Mouse (Mus musculus) midbrain, postnatal 0 days (tissue): ENCODE results near the gene Ghdc. TPM values are rescaled to one million over a fixed set of nuclear protein-coding genes. Genes with fewer than 3 reads are reported as not detected.

Experiments used
- ATAC-seq: fragments of 200-750 bp; cut with Nextera tagmentation; 2 replicates; pipeline ENCODE4 v1.8.0; 2017; ENCODE audit warnings: moderate number of reproducible peaks, mild to moderate bottlenecking, moderate TSS enrichment, moderate library complexity; ENCODE audit not compliant: low FRiP score
- DNase-seq: peaks from one replicate; pipeline ENCODE4 v3.0.0-alpha.2; 2015; ENCODE audit warnings: low spot score
- H3K27ac ChIP-seq: fragments of 300-500 bp; sonication (generic); 2 replicates; pipeline ENCODE4 v1.5.1; 2014; ENCODE audit warnings: low read depth, mild to moderate bottlenecking, low read length, mixed read lengths
- H3K27me3 ChIP-seq: fragments of 300-500 bp; sonication (generic); 2 replicates; pipeline ENCODE4 v1.6.1; 2014; ENCODE audit warnings: low read length, control low read depth, mixed read lengths; ENCODE audit not compliant: insufficient read depth
- H3K36me3 ChIP-seq: fragments of 300-500 bp; sonication (generic); 2 replicates; pipeline ENCODE4 v1.6.1; 2014; ENCODE audit warnings: low read length, control low read depth, mixed read lengths; ENCODE audit not compliant: insufficient read depth
- H3K4me1 ChIP-seq: fragments of 300-500 bp; sonication (generic); 2 replicates; pipeline ENCODE4 v1.6.1; 2014; ENCODE audit warnings: mild to moderate bottlenecking, control low read depth, antibody characterized with exemption, low read length, mixed read lengths; ENCODE audit not compliant: insufficient read depth
- H3K4me2 ChIP-seq: fragments of 300-500 bp; sonication (generic); 2 replicates; pipeline ENCODE4 v1.6.1; 2014; ENCODE audit warnings: low read depth, mild to moderate bottlenecking, low read length, mixed read lengths; ENCODE audit not compliant: poor library complexity, severe bottlenecking
- H3K4me3 ChIP-seq: fragments of 300-500 bp; sonication (generic); 2 replicates; pipeline ENCODE4 v1.5.1; 2014; ENCODE audit warnings: low read depth, mild to moderate bottlenecking, low read length, moderate library complexity
- H3K9ac ChIP-seq: fragments of 300-500 bp; sonication (generic); replicated peaks from 2 replicates; pipeline ENCODE4 v1.6.1; 2014; ENCODE audit warnings: mild to moderate bottlenecking, low read length, moderate library complexity, mixed read lengths; ENCODE audit not compliant: poor library complexity, severe bottlenecking
- H3K9me3 ChIP-seq: fragments of 300-500 bp; sonication (generic); 2 replicates; pipeline ENCODE4 v1.6.1; 2016; ENCODE audit warnings: low read length, control low read depth
- CTCF ChIP-seq: IDR thresholded peaks from 2 replicates; pipeline ENCODE4 v1.5.1; 2016; ENCODE audit warnings: antibody characterized with exemption, mild to moderate bottlenecking
- WGBS: fragments of 180-500 bp; shearing (Covaris S2); extraction: QIAGEN DNeasy Blood & Tissue Kit; methylation state at CpG from one replicate; pipeline ENCODE4 v1.1.7; 2014; 5-methylcytosine and 5-hydroxymethylcytosine counted together
- polyA plus RNA-seq: library from polyadenylated mRNA; unstranded; fragments of >200 nt; fragmentation: Nextera tagmentation; extraction: Ambion mirVana; gene quantifications from 2 replicates; pipeline ENCODE4 v1.2.1, GENCODE M21; 2015
- total RNA-seq: library from RNA; depleted of rRNA; stranded (reverse); fragments of >200 nt; gene quantifications from 2 replicates; pipeline ENCODE4 v1.2.3, GENCODE M21; 2014; rRNA removed

The Ghdc gene
- 13.9 and 14.1 TPM in 2 replicates for total RNA-seq
- polyA plus RNA-seq, result 6.5 and 6.7 TPM in 2 replicates

DNA sequence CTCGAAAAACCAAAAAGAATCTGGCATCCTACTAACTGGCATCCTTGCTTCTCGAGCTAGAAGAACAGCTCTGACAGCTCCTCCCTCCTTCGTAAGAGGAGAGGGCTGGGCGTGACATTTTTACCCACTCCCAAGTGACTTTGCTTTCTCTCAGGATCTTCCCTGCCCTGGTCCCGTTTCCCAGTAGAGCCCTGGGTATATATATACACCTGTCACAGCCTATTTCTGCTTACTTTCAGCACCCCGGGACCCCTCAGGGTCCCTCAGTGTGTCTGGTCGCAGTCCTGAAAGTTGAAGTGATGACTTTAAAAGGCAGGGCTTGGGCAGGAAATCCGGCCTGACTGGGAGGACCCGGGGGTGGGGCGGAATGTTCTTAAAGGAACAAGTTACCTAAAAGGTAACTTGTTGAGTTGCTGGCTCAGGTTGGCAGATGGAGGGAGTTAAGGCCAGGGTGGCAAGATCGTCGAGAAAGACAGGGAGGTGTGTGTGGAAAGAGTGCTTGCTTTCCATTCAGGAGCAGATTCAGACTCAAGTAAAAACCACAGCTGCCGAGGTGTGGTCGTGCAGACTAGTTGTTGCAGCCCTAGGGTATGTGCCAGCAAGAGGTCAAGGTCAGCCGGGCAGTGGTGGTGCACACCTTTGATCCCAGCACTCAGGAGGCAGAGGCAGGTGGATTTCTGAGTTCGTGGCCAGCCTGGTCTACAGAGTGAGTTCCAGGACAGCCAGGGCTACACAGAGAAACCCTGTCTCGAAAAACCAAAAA is at the start of gene Ghdc:
Ghdc (minus strand) TSS at position 312 of the 763 bp plus-strand sequence.
- peaks cover 5% of the 10 kb centered on the region; the same call in 1 of the 2 replicates for H3K4me1 ChIP-seq
- no peaks in the 10 kb centered on the region for H3K9me3 ChIP-seq
- DNase-seq (peak; percentile 80), ATAC-seq (peak; percentile 69; the same call in 1 of the 2 replicates)
- WGBS, result 24% methylated on average over 17 of the region's 17 CpGs
- peak within 1 kb of the TSS; percentile 54 for H3K9ac ChIP-seq
- H3K27ac ChIP-seq, result 0 out of 2 replicates have a peak within 1 kb of the TSS, but pooled peaks have one; percentile 38
- no peaks in the 10 kb centered on the region for H3K27me3 ChIP-seq
- H3K4me2 ChIP-seq, result peak within 1 kb of the TSS; percentile 51
- TF ChIP-seq CTCF, result no peak
- H3K4me3 ChIP-seq, result peak within 1 kb of the TSS; percentile 54
- H3K36me3 ChIP-seq, result no peaks in the 10 kb centered on the region

GRCm38 (mm10) chr11:100820047-100820446 is 49.3 kb upstream of the Ghdc start:
- DNase-seq (no peak), ATAC-seq (no peak)
- Histone ChIP-seq H3K9me3 (no peaks in the 10 kb centered on the region), H3K4me3 (no peak overlapping the region), H3K4me2 (no peak overlapping the region), H3K4me1 (no peaks in the 10 kb centered on the region), H3K36me3 (no peaks in the 10 kb centered on the region), H3K9ac (no peak overlapping the region), H3K27ac (no peak overlapping the region), H3K27me3 (no peaks in the 10 kb centered on the region)
- TF ChIP-seq CTCF, result no peak
- WGBS, result 84% methylated on average over 8 of the region's 8 CpGs

DNA sequence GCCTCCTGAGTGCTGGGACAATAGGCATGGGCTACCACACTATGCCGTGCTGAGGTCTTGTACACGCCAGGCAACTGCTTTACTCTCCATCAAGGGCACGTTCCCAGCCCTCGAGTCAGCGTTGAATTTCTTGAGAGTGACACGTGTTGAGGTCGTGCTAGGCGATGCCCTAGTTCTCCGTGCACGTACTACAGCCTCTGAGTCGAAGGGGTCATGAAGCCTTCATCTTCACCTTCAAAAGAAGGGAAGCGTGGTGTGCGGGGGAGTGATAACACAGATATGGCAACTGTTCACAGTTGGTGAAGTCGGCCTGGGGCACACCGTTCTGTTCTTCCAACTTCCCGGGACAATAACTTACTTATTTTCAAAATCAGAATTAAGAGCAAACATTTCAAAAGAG is 48.9 kb upstream of the Ghdc start:
- H3K27me3 ChIP-seq, result no peaks in the 10 kb centered on the region
- no peaks in the 10 kb centered on the region for H3K36me3 ChIP-seq
- H3K9me3 ChIP-seq, result no peaks in the 10 kb centered on the region
- no peak overlapping the region for H3K4me2 ChIP-seq
- no peak for TF ChIP-seq CTCF
- ATAC-seq (no peak), DNase-seq (no peak)
- 91% methylated on average over 16 of the region's 16 CpGs for WGBS
- H3K9ac ChIP-seq, result no peak overlapping the region
- H3K27ac ChIP-seq, result no peak overlapping the region
- H3K4me3 ChIP-seq, result no peak overlapping the region
- no peaks in the 10 kb centered on the region for H3K4me1 ChIP-seq

GRCm38 (mm10) chr11:100819048-100819447 is 48.3 kb upstream of the Ghdc start:
- no peak overlapping the region for H3K4me2 ChIP-seq
- H3K9me3 ChIP-seq, result no peaks in the 10 kb centered on the region
- H3K27me3 ChIP-seq, result no peaks in the 10 kb centered on the region
- H3K4me1 ChIP-seq, result no peaks in the 10 kb centered on the region
- TF ChIP-seq CTCF, result no peak
- no peak for ATAC-seq
- H3K9ac ChIP-seq, result no peak overlapping the region
- no peaks in the 10 kb centered on the region for H3K36me3 ChIP-seq
- no peak for DNase-seq
- H3K27ac ChIP-seq, result no peak overlapping the region
- WGBS, result 85% methylated on average over 8 of the region's 8 CpGs
- H3K4me3 ChIP-seq, result no peak overlapping the region

- H3K9me3 ChIP-seq, result no peaks in the 10 kb centered on the region
- TF ChIP-seq CTCF, result no peak
- no peak overlapping the region for H3K9ac ChIP-seq
- H3K27me3 ChIP-seq, result no peaks in the 10 kb centered on the region
- no peaks in the 10 kb centered on the region for H3K36me3 ChIP-seq
- ATAC-seq, result no peak
- no peak overlapping the region for H3K4me3 ChIP-seq
- H3K4me1 ChIP-seq, result no peaks in the 10 kb centered on the region
- no peak overlapping the region for H3K27ac ChIP-seq
- no peak for DNase-seq
- WGBS, result 92% methylated on average over 15 of the region's 15 CpGs
- no peak overlapping the region for H3K4me2 ChIP-seq
Observed at GRCm38 (mm10) chr11:100818359-100819012, 47.7 kb upstream of the Ghdc start.

DNA sequence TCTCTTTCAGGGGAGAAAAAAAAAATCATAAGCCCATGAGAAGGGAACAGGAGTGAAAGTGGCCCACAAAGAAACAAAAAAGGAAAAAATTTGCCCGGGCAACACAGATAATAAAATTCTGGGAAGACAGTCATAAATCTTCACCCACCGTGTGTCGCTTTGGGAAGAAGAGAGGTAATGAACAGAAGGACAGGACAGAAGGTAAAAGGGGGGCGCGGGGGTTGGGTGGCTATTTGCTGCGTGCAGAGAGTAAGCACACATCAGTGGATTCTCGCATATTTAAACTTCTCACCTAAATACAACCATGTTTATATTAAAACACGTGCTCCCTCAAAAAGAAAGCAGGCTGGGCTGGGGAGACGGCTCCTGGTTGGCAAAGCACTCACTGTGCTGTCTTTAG is 46.6 kb upstream of the Ghdc start:
- no peak overlapping the region for H3K27ac ChIP-seq
- H3K9ac ChIP-seq, result no peak overlapping the region
- 84% methylated on average over 9 of the region's 9 CpGs for WGBS
- H3K4me2 ChIP-seq, result no peak overlapping the region
- H3K4me3 ChIP-seq, result no peak overlapping the region
- no peaks in the 10 kb centered on the region for H3K4me1 ChIP-seq
- TF ChIP-seq CTCF, result no peak
- no peak for ATAC-seq
- H3K9me3 ChIP-seq, result no peaks in the 10 kb centered on the region
- H3K27me3 ChIP-seq, result no peaks in the 10 kb centered on the region
- H3K36me3 ChIP-seq, result no peaks in the 10 kb centered on the region
- DNase-seq, result no peak
